Mouse (Mus musculus) left cerebral cortex, adult 18-20 months (tissue): ENCODE measurements around the gene Izumo1. TPM values are rescaled to one million over a fixed set of nuclear protein-coding genes. Genes with fewer than 3 reads are reported as not detected.

Experiments
- DNase-seq, 2 experiments: peaks; one replicate each; pipeline ENCODE4 v3.0.0; 2021 to 2022; ENCODE audit warnings: low spot score in 2 of 2, mixed read lengths in 1 of 2
- total RNA-seq, 2 experiments: library from RNA; stranded (reverse); gene quantifications; 2 replicates each; pipeline ENCODE4 v1.2.3; 2021

Gene Izumo1
- total RNA-seq, 2 experiments from 2014 or later, result 0.21 TPM; not detected in 1

DNA sequence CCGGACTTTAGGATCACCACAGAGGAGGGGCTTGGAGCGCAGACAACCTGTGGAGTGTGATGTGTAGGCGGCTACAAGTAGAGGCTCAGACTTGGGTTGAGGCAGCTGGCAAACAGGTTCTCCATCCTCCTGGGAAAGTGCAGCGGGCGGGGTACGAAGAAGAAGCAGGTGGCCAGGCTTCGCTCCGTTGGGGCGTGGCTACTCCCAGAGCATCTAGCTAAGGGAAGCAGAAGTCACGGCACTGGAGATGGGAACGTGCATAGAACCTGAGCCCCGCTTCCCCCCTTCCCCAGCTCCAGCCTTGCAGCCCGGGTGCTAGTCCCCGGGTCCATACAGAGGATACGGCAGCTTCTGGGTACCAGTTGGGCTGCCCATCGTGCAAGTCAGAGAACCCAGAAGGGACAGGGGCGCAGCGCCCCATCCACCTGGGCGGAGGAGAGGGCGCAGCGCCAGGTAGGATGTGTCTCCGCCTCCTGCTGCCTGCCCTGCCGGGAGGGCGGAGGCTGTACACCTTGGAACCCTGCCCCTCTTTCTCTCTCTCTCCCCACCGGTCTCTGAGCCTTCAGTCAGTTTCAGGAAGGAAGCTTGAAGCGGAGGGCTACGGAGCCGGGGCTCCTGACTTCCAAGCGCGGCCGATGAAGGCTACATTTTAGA lies 4.4 kb upstream of the Izumo1 start, which contains the start of gene Fut1:
TSS of gene Fut1 (plus strand) at position 248 of the 654 bp plus-strand sequence.
- DNase-seq, result peak in 1 of 2 experiments; percentile 17

DNA sequence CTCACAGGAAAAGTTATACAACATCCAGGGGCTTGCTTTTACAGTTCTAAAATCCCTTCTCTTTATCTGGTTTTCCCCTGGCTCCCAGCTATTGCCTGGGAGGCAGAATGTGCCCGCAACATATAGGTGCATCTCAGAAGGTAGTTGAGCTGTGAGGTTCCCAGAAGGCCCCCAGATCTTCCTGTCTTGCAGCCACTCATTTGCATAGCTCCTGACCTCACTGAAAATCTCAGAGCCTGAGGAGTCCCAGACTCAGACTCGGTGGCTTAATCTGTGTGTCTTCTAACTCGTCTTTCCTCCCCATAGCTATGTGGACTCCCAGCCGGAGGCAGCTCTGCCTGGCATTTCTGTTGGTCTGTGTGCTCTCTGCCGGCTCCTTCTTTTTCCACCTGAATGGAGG lies 3.3 kb upstream of the Izumo1 start:
- no peak for DNase-seq

DNA sequence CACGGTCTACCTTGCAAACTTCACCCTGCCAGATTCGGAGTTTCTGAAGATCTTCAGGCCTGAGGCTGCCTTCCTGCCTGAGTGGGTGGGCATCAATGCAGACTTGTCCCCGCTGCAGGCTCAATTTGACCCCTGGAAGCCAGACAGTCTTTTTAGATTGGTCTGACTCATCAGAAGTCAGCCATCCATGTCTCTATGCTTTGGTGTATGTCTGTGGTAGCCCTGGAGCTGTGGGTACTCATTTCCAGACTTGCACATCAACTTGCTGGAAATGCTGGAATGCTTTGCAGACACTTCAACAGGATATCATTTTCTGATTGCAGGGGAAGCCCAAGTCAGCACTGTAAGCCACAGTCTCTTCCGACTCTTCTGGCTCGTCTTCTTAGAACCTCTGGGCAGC lies 2.0 kb upstream of the Izumo1 start:
- DNase-seq, result no peak

DNA sequence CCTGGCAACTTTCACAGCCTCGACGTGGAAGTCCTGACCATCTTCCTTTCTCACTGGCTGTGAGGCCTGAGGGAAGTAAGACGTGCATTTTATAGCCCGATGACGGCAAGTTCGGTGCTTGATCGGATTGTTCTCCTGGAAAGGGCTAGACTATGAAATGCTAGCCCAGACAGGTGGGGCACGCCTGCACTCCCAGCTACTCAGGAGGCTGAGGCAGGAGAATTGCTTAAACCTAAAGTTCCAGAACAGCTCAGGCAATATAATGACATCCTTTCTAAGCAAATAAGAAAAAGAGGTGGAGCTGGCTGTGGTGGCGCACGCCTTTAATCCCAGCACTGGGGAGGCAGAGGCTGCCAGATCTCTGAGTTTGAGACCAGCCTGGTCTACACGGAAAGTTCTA lies 1.9 kb downstream of the Izumo1 start:
- no peak for DNase-seq

DNA sequence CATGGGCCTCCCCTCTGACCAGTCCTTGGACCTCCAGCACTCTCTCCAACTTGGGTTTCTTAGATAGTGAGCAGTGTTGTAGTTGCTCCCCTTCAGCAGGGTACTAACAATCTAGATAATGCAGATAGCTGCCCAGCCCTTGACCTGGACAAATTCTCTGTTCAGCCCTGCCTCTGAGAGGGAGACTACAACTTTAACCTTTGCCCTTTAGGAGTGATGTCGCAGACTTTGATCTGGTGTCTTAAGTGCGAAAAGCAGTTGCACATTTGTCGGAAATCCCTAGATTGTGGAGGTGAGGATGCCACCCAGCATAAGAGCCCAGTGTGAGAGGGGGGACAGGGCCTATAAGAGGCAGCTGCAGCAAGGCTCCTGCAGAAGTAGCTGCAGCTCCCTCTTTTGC lies 3.1 kb downstream of the Izumo1 start:
- no peak for DNase-seq

DNA sequence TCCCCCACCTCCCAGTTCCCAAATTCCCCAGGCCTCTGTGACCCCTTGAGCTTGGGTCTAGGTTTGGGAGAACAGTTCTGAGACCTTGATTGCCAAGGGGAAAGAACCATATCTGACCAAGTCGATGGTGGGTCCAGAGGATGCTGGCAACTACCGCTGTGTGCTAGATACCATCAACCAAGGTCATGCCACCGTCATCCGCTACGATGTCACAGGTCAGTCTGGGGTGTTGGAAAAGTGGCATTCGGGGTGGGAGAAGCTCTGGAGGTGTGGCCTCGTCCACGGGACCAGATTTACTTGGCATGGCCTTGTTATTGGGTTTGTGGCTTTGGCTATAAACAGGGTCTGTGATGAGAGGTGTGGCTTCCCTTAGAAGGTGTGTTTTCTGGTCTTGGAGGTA lies 3.9 kb downstream of the Izumo1 start:
- no peak for DNase-seq

DNA sequence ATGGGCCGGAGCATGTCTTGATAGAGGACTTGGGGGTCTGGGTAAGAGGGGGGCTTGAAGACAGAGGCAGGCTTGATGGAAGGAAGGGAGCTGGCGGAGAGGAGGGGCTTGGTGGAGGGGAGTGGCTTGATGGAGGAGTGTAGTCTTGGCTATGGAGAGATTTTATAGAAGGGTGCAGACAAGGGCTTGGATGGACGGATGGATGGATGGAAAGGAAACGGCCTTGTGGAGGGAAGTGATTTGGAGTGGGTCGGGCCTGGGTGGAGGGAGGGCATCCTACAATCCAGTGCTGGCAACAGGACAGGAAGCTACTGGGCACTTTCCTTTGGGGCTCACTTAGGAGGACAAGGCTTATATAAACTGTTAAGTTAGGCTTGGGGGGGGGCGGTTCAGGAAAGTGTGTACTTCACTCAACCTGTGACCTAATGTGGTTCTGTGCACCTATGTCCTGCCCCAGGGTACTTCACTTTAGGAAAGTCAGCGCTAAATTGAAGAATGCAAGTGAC lies 5.0 kb downstream of the Izumo1 start:
- no peak for DNase-seq

DNA sequence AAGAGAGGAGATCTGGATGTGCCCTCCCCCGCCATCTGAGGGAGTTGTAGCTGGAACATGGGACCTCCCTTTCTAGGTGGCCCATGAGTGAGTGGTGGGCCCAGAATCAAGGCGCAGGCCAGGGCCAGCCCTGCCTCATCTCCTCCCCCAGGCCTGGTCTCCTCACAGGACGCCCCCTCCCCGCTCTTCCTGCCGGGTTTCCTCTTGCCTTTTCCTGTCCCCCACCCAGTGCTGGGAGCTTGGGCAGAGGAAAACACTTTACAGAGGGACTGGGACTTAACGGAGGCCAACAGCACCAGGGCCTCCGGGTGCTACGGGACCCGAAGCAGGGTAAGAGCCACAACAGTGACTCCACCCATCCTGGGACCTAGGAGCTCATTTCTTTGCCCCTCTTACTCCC lies 5.7 kb downstream of the Izumo1 start, which contains the start of gene Rasip1:
TSS of gene Rasip1 (plus strand) at position 228 of the 400 bp plus-strand sequence.
- DNase-seq, result no peak

DNA sequence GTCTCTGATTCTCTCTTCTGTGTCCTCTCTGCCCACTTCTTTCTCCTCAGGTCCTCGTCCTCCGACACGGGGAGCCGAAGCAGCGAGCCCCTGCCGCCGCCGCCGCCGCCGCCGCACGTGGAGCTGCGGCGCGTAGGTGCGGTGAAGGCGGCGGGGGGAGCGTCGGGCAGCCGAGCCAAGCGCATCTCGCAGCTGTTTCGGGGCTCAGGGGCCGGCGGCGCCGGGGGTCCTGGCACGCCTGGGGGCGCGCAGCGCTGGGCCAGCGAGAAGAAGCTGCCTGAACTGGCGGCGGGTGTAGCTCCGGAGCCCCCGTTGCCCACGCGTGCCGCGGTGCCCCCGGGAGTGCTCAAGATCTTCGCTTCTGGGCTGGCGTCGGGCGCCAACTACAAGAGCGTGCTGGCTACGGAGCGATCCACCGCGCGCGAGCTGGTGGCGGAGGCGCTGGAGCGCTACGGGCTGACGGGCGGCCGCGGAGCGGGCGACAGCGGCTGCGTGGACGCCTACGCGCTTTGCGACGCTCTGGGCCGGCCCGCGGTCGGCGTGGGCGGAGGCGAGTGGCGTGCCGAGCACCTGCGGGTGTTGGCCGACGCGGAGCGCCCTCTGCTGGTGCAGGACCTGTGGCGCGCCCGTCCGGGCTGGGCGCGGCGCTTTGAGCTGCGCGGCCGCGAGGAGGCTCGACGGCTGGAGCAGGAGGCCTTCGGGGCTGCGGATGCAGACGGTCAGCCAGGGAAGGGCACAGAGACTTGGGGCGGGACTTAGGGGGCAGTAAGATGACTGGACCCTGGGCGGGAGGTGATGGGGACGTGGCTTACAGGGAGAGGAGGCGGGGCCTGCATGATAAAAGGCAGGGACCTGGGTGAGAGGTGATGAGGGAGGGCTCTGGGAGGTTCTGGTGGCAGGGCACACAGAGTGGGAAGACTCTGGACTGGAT lies 7.0 kb downstream of the Izumo1 start:
- peak; percentile 84 to 87 for DNase-seq

DNA sequence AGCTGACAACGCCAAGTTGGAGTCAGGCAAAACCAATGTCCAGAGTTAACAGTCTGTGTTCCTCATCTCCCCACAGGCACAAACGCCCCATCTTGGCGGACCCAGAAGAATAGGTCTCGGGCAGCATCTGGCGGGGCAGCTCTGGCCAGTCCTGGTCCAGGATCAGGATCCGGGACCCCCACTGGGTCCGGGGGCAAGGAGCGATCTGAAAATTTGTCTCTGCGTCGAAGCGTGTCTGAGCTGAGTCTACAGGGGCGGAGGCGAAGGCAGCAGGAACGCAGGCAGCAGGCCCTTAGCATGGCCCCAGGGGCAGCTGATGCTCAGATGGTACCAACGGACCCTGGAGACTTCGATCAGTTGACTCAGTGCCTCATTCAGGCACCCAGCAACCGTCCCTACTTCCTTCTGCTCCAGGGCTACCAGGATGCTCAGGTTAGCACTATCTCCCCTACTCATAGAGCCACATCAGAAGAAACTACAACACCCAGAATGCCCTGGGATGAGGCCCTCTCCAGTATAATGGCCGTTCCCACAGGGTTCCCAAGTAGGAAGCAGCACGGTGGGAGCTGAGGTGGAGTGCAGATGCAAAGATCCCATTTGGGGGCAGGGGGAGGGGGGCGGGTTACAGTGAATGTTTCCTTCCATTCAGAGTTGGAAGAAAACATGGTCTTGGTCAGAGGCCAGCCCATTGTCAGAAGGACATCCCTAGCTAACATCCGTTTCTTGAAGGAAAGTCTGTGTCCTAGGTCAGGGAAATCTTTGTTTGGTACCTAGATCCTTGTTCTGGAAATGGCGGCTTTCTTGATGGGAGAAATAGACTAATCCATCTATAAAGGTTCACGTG lies 8.7 kb downstream of the Izumo1 start:
- DNase-seq, result no peak

DNA sequence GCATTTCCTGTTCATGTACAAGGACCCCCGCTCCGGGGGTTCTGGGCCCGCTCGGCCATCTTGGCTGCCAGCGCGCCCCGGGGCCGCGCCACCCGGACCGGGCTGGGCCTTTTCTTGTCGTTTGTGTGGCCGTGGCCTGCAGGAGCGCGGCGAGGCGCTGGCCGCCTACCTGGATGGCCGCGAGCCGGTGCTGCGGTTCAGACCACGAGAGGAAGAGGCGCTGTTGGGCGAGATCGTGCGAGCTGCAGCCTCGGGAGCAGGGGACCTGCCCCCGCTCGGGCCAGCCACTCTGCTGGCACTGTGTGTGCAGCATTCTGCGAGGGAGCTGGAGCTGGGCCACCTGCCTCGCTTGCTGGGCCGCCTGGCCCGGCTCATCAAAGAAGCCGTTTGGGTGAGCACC lies 10.9 kb downstream of the Izumo1 start:
- peak in 1 of 2 experiments; percentile 60 for DNase-seq

DNA sequence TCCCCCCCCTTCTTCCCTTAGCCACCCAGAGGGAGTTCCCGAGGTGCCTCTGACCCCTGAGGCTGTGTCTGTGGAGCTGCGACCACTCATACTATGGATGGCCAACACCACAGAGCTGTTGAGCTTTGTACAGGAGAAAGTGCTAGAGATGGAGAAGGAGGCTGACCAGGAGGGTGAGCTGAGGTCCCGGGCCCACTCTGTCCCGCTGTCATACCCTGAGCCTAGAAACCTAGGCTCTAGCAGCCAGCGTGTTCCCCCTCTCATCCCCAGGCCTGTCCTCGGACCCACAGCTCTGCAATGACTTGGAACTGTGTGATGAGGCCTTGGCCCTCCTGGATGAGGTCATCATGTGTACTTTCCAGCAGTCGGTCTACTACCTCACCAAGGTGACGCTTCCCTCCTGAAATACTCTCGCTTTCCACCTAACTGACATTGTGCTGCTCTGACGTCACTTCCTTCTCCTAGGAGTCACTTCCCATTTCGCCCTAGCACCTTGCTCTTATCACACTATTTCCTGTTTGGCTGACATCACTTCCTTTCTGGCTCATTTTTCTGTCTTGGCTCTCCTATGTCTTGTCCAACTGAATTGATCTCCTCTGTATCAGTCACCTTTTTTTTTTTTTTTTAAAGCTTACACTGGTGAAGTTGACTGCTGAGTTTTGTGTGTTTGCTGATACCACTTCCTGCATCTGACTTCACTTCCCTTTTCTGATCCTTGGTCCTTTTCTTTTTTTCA lies 13.5 kb downstream of the Izumo1 start:
- DNase-seq, result no peak

DNA sequence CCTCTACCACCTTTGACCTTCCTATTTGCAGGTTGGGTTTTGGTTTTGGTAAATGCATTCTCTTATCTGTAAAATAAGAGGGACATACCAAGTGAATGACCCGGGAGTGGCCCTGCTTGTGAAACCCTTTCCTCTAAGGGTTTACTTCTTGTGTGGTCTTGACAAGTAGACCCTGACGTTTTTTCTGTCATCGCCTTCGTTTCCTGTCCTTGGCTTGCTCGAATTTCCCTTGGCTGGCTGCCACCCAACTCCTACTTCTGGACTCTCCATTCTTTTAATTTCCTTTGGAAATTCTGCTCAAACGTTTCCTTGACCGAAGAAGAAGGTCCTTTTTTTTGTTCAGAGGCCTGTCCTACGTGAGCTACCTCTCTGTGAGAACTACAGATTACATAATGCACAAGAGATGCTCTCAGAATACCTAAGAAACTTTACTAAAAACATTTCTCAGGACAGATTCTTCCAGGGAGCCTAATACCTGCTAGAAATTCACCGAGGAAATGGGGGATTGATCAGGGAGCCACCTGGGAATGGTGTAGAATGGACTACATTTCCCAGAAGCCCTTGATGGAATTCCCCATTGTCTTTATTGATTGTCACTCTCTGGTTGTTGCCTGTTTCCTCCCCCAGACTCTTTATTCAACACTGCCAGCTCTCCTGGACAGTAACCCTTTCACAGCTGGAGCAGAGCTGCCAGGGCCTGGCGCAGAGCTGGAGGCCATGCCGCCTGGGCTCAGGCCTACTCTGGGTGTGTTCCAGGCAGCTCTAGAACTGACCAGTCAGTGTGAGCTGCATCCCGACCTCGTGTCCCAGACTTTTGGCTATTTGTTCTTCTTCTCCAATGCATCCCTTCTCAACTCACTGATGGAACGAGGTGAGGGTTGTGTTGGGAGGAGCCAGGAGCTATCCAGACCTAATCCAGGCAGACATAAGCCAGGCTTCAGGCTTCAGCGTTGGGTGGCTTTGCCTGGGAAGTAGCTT lies 14.4 kb downstream of the Izumo1 start:
- no peak for DNase-seq

DNA sequence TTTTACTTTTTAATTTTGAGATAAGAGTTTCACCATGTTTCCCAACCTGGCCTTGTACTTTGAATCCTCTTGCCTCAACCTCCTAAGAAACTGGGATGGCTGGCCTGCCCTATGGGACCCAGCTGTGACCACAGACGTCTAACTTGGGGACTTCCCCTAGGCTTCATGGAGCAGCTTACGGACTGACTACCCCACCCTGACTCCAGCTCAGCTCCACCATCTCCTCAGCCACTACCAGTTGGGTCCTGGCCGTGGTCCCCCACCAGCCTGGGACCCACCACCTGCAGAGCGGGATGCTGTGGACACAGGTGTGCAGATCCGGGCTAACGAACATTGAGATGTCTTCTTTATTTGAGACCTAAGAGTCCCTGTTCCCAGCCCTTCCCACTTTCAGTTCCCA lies 16.1 kb downstream of the Izumo1 start:
- no peak for DNase-seq

DNA sequence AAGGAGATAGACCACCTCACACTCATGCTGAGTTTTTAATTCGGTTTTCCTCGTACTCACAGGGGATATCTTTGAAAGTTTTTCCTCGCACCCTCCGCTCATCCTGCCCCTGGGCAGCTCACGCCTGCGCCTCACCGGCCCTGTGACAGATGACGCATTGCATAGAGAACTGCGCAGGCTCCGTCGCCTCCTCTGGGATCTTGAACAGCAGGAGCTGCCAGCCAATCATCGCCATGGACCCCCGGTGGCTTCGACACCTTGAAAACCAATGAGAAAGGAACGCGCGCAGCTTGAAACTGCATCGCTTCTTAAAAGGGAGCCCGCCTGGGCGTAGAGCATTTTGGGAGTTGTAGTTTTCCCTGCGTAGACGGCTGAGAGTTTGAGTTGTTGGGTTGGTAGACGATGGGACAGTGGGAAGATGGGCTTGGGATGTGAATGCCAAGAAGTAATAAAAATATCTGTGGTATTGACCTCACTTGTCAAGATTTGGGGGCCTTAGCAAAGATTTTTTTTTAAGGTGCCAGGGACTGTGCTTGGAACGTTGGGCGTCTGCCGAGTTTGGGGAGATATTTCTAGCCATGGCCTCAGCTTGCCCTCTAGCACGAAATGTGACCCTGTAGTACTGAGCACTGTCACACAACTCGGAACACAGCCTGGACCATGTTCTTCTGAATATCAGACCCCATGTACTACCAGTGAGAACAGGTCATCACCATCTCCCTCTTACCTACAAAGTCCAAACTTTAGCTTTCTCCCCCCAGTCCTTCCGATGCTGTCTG lies 17.2 kb downstream of the Izumo1 start:
- DNase-seq, result peak; percentile 95 to 96

DNA sequence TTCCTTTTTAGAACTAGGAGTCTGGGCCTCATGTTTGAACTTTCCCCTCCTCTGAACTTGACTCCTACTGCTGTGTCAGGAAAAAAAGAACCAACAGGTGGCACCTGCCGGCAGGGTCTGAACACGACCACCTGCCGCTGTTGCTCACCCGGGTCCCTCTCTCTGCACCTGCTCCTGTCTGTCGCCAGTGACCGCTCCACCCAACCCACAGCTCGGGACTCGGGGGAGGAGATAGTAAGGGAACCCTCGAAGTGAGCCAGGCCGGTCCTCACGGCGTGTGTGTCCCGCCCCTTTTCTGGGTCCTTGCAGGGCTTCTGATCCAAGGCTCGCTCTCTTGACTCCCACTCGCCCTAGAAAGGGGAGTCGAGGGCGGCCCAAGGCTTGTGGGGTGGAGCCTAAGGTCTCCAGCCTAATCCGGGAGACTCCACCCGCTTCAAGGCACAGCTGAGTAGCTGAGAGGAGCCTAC lies 18.0 kb downstream of the Izumo1 start, which contains the start of gene Mamstr:
TSS of gene Mamstr (plus strand) at position 417 of the 467 bp plus-strand sequence.
- DNase-seq, result no peak

DNA sequence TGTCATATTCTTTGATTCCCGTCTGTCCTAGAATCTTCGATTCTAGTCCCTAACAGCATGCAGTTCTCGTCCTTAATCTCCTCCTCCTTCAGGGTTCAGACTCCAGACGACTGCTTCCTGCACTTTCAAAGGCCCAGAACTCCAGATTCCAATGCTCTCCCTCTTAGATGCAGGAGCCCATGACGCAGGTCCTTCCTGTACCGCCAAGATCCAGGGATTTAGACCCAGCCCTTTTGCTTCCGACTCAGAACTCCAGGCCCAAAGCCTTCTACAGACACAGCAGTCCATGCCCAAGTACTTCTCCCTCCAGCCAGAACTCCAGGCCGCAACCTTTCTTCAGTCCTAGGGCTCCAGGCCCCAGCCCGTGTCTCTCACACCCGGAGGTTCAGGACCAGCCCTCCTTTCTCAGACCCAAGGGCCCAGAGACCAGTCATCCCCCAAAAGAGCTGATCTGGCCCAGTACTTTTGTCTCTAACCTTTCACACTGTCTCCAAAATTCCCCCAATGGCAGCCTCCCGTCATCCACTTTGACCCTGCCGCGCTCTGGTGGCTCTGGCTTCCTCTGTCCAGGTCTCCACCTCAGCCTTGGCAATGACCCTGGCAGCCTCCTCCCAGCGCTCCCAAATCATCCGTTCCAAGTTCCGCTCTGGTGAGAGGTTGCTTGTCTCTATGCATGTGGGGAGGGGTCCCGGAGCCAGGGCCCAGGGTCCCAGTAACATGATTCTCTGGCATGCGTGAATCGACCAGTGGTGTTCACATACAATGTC lies 18.8 kb downstream of the Izumo1 start:
- DNase-seq, result no peak
